Mouse (Mus musculus) gastrocnemius, postnatal 14 days (tissue): ENCODE results near the gene Raet1e. TPM values are rescaled to one million over a fixed set of nuclear protein-coding genes. Genes with fewer than 3 reads are reported as not detected.
A peak's percentile ranks its signal among the peaks of the same experiment; 100 is the strongest.
"Not testable (repeated sequence)": the region's sequence is repeated elsewhere in the genome, so short reads cannot be mapped to it uniquely, and the experiment has no call there.

ENCODE experiments used
- DNase-seq: peaks from one replicate; pipeline ENCODE4 v3.0.0; 2021; ENCODE audit warnings: mixed read lengths
- intact Hi-C: fragments of 180-260 bp; cut with DNase I; formaldehyde crosslinking; loops from one replicate; pipeline ENCODE4 v1.15.1; 2025; ENCODE audit warnings: low total_unique reads
- total RNA-seq, 2 experiments: library from RNA; stranded (reverse); gene quantifications; 2 replicates each; pipeline ENCODE4 v1.2.3; 2021

Raet1e gene
- total RNA-seq, 2 experiments from 2014 or later, result 0.29 to 0.47 TPM

- intact Hi-C loops, result loop anchor here (5.0 kb wide), 1 partner anchor 127 kb away; no protein-coding TSS in a partner anchor
- DNase-seq, result peak; percentile 55
These were observed 5.6 kb downstream of the Raet1e start for GRCm38 (mm10) chr10:22163705-22164583.

GRCm38 (mm10) chr10:22165328-22166003 lies 7.1 kb downstream of the Raet1e start:
- intact Hi-C loops, DNase-seq: not testable (repeated sequence)

- DNase-seq, intact Hi-C loops: not testable (repeated sequence)
These were observed 7.7 kb downstream of the Raet1e start for GRCm38 (mm10) chr10:22166025-22166424.

GRCm38 (mm10) chr10:22167061-22167460 lies 8.7 kb downstream of the Raet1e start:
- intact Hi-C loops, DNase-seq: not testable (repeated sequence)

- DNase-seq, intact Hi-C loops: not testable (repeated sequence)
These were observed 10.7 kb downstream of the Raet1e start for GRCm38 (mm10) chr10:22169116-22169515.

GRCm38 (mm10) chr10:22172431-22173334 lies 14.3 kb downstream of the Raet1e start:
- intact Hi-C loops, result not testable (repeated sequence)

GRCm38 (mm10) chr10:22173335-22174189 lies 15.2 kb downstream of the Raet1e start:
- DNase-seq, intact Hi-C loops: not testable (repeated sequence)

More at GRCm38 (mm10) chr10:22172431-22173334, 14.3 kb downstream of the Raet1e start:
- DNase-seq, result not testable (repeated sequence)

GRCm38 (mm10) chr10:22174190-22174487 lies 15.8 kb downstream of the Raet1e start:
- DNase-seq, intact Hi-C loops: not testable (repeated sequence)

GRCm38 (mm10) chr10:22176515-22176914 lies 18.1 kb downstream of the Raet1e start:
- DNase-seq, intact Hi-C loops: not testable (repeated sequence)

- intact Hi-C loops, DNase-seq: not testable (repeated sequence)
These were observed 32.7 kb downstream of the Raet1e start for GRCm38 (mm10) chr10:22191035-22191434.

- DNase-seq, intact Hi-C loops: not testable (repeated sequence)
These were observed 43.0 kb downstream of the Raet1e start for GRCm38 (mm10) chr10:22201352-22201751.

- intact Hi-C loops, DNase-seq: not testable (repeated sequence)
These were observed 44.6 kb downstream of the Raet1e start for GRCm38 (mm10) chr10:22202784-22203583.

- DNase-seq, intact Hi-C loops: not testable (repeated sequence)
These were observed 48.1 kb downstream of the Raet1e start for GRCm38 (mm10) chr10:22206443-22206842.

- peak; percentile 49 for DNase-seq
- intact Hi-C loops, result not testable (repeated sequence)
These were observed 53.8 kb downstream of the Raet1e start for GRCm38 (mm10) chr10:22212012-22212696.

- intact Hi-C loops, result not testable (repeated sequence)
- peak; percentile 6 for DNase-seq
These were observed 65.3 kb downstream of the Raet1e start for GRCm38 (mm10) chr10:22223474-22224349.

- DNase-seq, result no peak
- intact Hi-C loops, result no loop called here
These were observed 106.7 kb downstream of the Raet1e start for GRCm38 (mm10) chr10:22265060-22265459.
